Mouse (Mus musculus): Measurements from ENCODE around the gene Lyar. TPM values are rescaled to one million over a fixed set of nuclear protein-coding genes. Genes with fewer than 3 reads are reported as not detected.

The Lyar gene
- total and polyA plus RNA-seq, 2 experiments from 2014 or later: 11.4 to 45.9 TPM

DNA sequence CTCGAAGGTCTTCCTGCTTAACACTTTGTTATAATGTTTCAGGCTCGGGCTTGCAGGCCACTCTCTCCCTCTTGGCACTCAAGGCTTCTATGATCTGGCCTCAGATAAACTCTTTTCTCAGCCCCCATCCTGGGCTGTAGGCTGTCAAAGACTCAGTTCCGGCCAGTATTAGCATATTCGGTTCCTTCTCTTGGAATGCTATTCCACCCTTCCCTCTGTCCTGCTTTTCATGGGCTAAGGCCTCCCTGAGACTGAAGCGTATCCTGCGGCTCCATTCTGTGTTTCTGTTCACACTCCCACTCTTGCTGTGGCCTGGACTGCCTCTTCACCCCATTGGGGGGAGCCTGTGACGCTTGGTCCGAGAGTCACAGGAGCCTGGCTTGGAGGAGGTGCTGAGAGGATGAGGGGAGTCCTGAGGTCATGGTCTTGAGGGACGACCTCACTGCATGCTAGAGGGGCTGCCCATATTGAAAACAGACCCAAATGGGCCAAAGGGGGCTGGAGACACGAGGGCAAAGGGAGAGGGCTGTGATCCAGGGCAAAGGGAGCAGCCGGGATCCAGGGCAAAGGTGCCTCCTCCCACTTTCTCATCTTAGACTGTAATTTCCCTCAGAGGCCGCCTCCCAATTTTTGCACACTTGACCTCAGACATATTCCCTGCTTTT is 57.8 kb downstream of the Lyar start:
- no peaks in the 10 kb centered on the region for H3K36me3 ChIP-seq (ENCODE audit: insufficient read depth, low read length)
- H3K27ac ChIP-seq: no peak overlapping the region
- H3K9ac ChIP-seq (replicated peaks; ENCODE audit: low read length): no peak overlapping the region
- peaks cover 11% of the 10 kb centered on the region; the same call in 1 of the 2 replicates for H3K4me1 ChIP-seq (ENCODE audit: insufficient read depth, low read length)
- no peak for DNase-seq (ENCODE audit: low spot score)
- peak overlapping the region; percentile 58 for H3K4me2 ChIP-seq (ENCODE audit: low read depth, low read length)
- WGBS: 24% methylated on average over 12 of the region's 12 CpGs
- H3K27me3 ChIP-seq (ENCODE audit: insufficient read depth, low read length): peaks cover 46% of the 10 kb centered on the region
- no peak for ATAC-seq
- no peaks in the 10 kb centered on the region for H3K9me3 ChIP-seq (ENCODE audit: low read length)
- H3K4me3 ChIP-seq (ENCODE audit: low read length): peak overlapping the region; percentile 32
- no peak for TF ChIP-seq CTCF (IDR thresholded peaks at IDR 0.05; ENCODE audit: low read depth)

DNA sequence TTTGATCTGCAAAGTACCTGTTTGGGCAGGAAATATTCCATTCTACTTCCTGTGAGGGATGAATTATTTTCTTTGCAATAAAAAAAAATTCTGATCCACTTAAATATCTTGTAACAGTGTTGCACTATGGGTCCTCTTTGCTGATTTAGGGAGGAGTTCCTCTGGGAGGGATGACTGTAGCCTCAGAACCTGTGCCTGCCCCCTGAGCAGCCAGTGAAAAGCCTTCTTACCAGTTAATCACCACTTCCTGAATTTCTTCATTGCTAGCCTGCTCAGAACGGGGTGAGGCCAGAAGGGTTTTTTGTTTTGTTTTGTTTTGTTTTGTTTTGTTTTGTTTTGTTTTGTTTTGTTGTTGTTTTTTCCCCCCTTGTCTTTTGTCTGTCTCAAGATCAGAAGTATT is 59.8 kb downstream of the Lyar start:
- Histone ChIP-seq H3K9ac (replicated peaks; ENCODE audit: low read length) (no peak overlapping the region), H3K4me2 (ENCODE audit: low read depth, low read length) (no peak overlapping the region), H3K4me1 (ENCODE audit: insufficient read depth, low read length) (peaks cover 11% of the 10 kb centered on the region; the same call in 1 of the 2 replicates), H3K4me3 (ENCODE audit: low read length) (no peak overlapping the region), H3K27ac (no peak overlapping the region), H3K27me3 (ENCODE audit: insufficient read depth, low read length) (peaks cover 38% of the 10 kb centered on the region), H3K36me3 (ENCODE audit: insufficient read depth, low read length) (no peaks in the 10 kb centered on the region), H3K9me3 (ENCODE audit: low read length) (no peaks in the 10 kb centered on the region)
- WGBS: 53% methylated on average over 1 of the region's 1 CpGs
- no peak for TF ChIP-seq CTCF (IDR thresholded peaks at IDR 0.05; ENCODE audit: low read depth)
- no peak for ATAC-seq
- no peak for DNase-seq (ENCODE audit: low spot score)

Other genes starting within 250 kb of the Lyar start
- gene Stx18, start 181.7 kb upstream of the Lyar start, total RNA-seq (2014; rRNA removed): 15.6 and 25.2 TPM in 2 replicates
- 31.8 and 32.8 TPM in 2 replicates for gene Stx18, start 181.7 kb upstream of the Lyar start, polyA plus RNA-seq (2015; fragmentation: Nextera tagmentation; extraction: Ambion mirVana)
- 1,011 and 1,051 TPM in 2 replicates for gene Nsg1, start 60.6 kb upstream of the Lyar start, total RNA-seq (2014; rRNA removed)
- 1,463 and 1,578 TPM in 2 replicates for gene Nsg1, start 60.6 kb upstream of the Lyar start, polyA plus RNA-seq (2015; fragmentation: Nextera tagmentation; extraction: Ambion mirVana)
- 24.1 and 25.2 TPM in 2 replicates for gene Zbtb49, start within 50 bp of the Lyar start, total RNA-seq (2014; rRNA removed)
- gene Zbtb49, start within 50 bp of the Lyar start, polyA plus RNA-seq (2015; fragmentation: Nextera tagmentation; extraction: Ambion mirVana): 13.8 and 14.7 TPM in 2 replicates
- 78.4 and 105 TPM in 2 replicates for gene Tmem128, start 39.7 kb downstream of the Lyar start, total RNA-seq (2014; rRNA removed)
- 108 and 114 TPM in 2 replicates for gene Tmem128, start 39.7 kb downstream of the Lyar start, polyA plus RNA-seq (2015; fragmentation: Nextera tagmentation; extraction: Ambion mirVana)
- gene Otop1, start 55.5 kb downstream of the Lyar start, total RNA-seq (2014; rRNA removed): 0.10 TPM in 1 of 2 replicates, not detected in the other
- gene Otop1, start 55.5 kb downstream of the Lyar start, polyA plus RNA-seq (2015; fragmentation: Nextera tagmentation; extraction: Ambion mirVana): 0.10 TPM in 1 of 2 replicates, not detected in the other
- gene Drd5, start 98.9 kb downstream of the Lyar start, total RNA-seq (2014; rRNA removed): 1.1 and 2.8 TPM in 2 replicates
- 1.7 and 2.0 TPM in 2 replicates for gene Drd5, start 98.9 kb downstream of the Lyar start, polyA plus RNA-seq (2015; fragmentation: Nextera tagmentation; extraction: Ambion mirVana)